Mouse (Mus musculus) erythroblast, embryonic 14.5 days (primary cell): ENCODE data around the gene Slc45a1. TPM values are rescaled to one million over a fixed set of nuclear protein-coding genes. Genes with fewer than 3 reads are reported as not detected.

ENCODE experiments used
- H3K27me3 ChIP-seq: 2 replicates; pipeline ENCODE4 v1.6.1; 2012; ENCODE audit warnings: inconsistent platforms; ENCODE audit not compliant: control insufficient read depth
- H3K36me3 ChIP-seq: 2 replicates; pipeline ENCODE4 v1.6.1; 2012; ENCODE audit warnings: mild to moderate bottlenecking, inconsistent platforms; ENCODE audit not compliant: control insufficient read depth
- H3K4me1 ChIP-seq: 2 replicates; pipeline ENCODE4 v1.6.1; 2012; ENCODE audit warnings: inconsistent platforms; ENCODE audit not compliant: control insufficient read depth
- H3K4me3 ChIP-seq: replicated peaks from 2 replicates; pipeline ENCODE3; 2012; ENCODE audit warnings: moderate library complexity, mild to moderate bottlenecking, inconsistent platforms
- H3K9me3 ChIP-seq: 2 replicates; pipeline ENCODE4 v1.6.1; 2012; ENCODE audit warnings: low read length, inconsistent platforms, mixed read lengths; ENCODE audit not compliant: control insufficient read depth
- GATA1 ChIP-seq: IDR thresholded peaks from 2 replicates; pipeline ENCODE4 v1.6.1; 2012; ENCODE audit warnings: low read length, inconsistent platforms, mixed read lengths
- TAL1 ChIP-seq: IDR thresholded peaks from 3 replicates; pipeline ENCODE4 v1.6.1; 2012; ENCODE audit warnings: low read length, inconsistent platforms, mixed read lengths
- polyA plus RNA-seq: library from polyadenylated mRNA; stranded (reverse); fragments of >175 nt; gene quantifications from 2 replicates; pipeline ENCODE4 v1.2.3, GENCODE M21; 2012

Slc45a1 gene
- polyA plus RNA-seq, 1 experiment: not detected

DNA sequence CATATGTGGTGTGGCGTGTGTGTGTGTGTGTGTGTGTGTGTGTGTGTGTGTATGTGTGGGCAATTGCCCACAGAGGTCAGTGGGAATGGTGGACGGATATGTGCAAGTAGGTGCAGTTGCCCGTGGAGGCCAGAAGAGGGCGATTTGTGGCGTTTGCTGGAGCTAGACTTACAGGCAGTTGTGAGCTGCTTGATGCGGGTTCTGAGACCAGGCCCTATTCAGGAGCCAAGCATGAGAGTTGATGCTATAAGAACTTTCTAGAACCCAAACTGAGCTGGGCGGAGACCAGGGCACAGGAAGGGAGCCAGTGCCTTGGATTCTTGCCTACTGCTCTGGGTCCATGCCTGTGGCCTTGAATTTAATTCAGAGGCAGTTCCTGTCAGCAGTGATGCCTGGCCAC, 12.8 kb upstream of the Slc45a1 start:
- H3K9me3 ChIP-seq: no peaks in the 10 kb centered on the region
- H3K4me1 ChIP-seq: peaks cover 2% of the 10 kb centered on the region; the same call in 1 of the 2 replicates
- TF ChIP-seq GATA1: no peak
- TF ChIP-seq TAL1: no peak
- H3K27me3 ChIP-seq: peaks cover 19% of the 10 kb centered on the region
- H3K36me3 ChIP-seq: no peaks in the 10 kb centered on the region
- no peak overlapping the region for H3K4me3 ChIP-seq

DNA sequence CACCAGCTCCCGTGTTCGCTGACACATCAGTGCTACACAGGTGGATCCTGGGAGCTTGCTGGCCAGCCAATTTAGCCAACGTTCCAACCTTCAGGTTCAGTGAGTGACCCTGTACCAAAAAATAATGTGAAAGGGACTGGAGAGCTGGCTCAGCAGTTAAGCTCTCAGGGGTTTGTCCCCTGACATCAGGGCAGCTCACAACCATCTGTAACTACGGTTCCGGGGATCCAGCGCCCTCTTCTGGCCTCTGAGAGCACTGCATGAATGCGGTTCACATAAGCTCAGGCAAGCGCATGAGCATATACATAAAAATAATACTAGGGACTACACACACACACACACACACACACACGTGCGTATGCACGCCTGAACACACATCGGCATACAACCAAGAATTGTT, 11.2 kb upstream of the Slc45a1 start:
- Histone ChIP-seq H3K27me3 (peaks cover 19% of the 10 kb centered on the region), H3K4me1 (peaks cover 2% of the 10 kb centered on the region; the same call in 1 of the 2 replicates), H3K9me3 (no peaks in the 10 kb centered on the region), H3K36me3 (no peaks in the 10 kb centered on the region), H3K4me3 (no peak overlapping the region)
- TF ChIP-seq TAL1: no peak
- no peak for TF ChIP-seq GATA1

DNA sequence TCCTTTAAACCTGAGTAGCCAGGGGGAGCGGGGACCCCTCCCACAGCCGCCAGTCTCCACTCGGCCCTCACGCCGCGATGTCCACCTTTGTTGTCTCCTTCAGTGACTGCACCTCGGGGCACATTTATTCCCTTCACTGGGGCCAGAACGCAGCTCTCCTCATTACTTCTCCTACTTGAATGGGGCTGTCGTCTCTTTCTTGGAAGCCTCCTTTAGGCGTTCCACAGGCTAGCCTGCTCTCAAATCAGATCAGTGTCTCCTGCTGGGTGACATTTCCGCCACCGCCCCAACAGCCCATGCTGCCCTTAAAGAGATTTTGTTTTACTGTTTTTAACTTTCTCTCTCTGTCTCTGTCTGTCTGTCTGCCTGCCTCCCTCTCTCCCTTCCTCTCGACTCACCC, 9.9 kb upstream of the Slc45a1 start:
- H3K4me1 ChIP-seq: peaks cover 2% of the 10 kb centered on the region; the same call in 1 of the 2 replicates
- H3K27me3 ChIP-seq: peaks cover 19% of the 10 kb centered on the region
- TF ChIP-seq TAL1 (no peak), GATA1 (no peak)
- no peak overlapping the region for H3K4me3 ChIP-seq
- H3K36me3 ChIP-seq: no peaks in the 10 kb centered on the region
- no peaks in the 10 kb centered on the region for H3K9me3 ChIP-seq

DNA sequence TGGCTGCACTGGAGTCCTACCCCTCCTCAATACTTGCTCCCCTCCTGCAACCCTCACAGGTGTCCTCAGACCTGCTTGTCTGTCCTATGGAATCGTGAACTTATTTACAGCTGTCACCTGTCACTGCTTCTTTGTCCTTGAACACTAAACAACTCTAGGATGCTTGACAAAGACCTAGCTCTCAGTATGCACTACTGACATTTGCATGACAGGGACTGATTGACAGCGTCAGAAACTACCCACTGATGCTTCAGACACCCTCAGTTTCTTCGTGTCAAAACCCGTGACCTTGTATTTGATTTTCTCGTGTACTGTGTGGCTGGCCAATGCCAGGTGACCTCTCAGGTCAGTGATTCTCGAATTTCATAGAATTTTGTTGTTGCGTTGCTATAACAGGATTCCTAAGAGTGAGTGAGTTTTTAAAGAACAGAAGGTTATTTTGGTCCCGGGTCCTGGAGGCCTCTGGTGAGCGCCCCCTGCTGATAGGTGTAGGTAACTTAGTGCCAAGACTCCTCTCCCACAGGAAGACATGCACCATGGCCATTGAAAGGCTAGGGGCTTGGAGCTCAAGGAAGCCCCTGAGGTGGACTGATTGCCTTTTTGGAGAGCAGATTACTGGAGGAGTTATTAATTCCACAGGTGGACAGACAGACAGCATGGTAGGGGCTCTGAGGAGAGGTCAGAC, 8.1 kb upstream of the Slc45a1 start:
- TF ChIP-seq TAL1: no peak
- TF ChIP-seq GATA1: no peak
- Histone ChIP-seq H3K27me3 (peaks cover 19% of the 10 kb centered on the region), H3K9me3 (no peaks in the 10 kb centered on the region), H3K4me1 (peaks cover 2% of the 10 kb centered on the region; the same call in 1 of the 2 replicates), H3K36me3 (no peaks in the 10 kb centered on the region), H3K4me3 (no peak overlapping the region)

DNA sequence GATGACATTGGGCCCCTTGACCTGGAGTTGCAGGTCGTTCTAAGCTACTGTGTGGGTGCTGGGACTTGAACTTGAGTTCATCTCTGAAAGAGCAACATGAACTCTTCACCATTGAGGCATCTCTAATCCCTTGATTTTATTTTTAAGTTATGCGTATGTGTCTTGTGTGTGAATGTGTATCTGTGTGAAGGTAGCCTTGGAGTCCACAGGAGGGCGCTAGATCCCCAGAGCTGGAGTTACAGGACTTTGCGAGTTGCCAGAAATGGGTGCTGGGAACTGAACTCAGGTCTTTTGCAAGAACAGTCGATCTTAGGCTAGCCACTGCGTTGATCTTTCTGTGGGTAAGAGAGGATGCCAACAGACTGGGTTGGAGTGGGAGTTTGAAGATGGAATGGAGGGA, 4.5 kb upstream of the Slc45a1 start:
- TF ChIP-seq GATA1: no peak
- no peak for TF ChIP-seq TAL1
- H3K4me1 ChIP-seq: peaks cover 14% of the 10 kb centered on the region
- H3K36me3 ChIP-seq: no peaks in the 10 kb centered on the region
- no peaks in the 10 kb centered on the region for H3K9me3 ChIP-seq
- H3K4me3 ChIP-seq: no peak overlapping the region
- peaks cover 24% of the 10 kb centered on the region for H3K27me3 ChIP-seq

DNA sequence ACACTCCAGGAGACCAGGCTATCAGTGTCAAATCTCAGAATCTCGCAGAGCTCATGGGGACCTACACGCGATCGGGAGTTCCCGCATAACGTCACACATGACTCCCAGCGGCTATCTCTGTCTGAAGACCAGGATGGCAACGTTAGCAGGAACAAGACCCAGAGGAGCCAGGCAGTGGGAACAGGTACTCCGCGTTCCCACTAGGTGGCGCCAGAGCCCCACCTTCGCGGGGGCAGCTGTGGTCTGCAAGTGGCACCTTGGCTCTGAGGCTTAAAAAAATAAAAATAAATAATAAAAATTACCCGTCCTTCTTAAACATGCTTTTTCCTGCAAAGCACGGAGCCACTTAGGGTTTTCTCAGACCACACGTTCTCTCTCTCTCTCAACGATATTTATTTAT, 4.0 kb upstream of the Slc45a1 start:
- H3K4me3 ChIP-seq: no peak overlapping the region

DNA sequence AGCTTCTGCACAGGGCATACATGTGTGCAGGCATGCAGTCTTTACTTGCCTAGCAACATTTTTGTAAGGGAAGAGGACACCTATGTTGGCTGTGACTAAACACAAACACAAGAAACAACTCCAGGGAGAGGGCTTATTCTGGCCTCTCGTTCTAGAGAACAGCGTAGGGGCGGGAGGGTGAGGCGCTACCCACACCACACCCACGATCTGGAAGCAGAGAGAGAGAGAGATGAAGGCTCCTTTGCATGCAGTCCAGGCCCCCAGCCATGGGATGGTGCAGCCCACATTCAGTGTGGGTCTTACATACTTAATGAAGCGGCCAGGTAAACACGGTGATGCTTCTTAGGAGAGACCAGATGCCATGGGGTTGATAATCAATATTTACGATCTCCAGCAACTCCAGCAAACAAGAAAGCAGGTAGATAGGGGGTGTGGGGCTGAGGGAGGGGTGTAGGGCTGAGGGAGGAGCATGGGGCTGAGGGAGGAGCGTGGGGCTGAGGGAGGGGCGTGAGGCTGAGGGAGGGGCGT, 1.2 kb upstream of the Slc45a1 start:
- TF ChIP-seq GATA1 (no peak), TAL1 (no peak)
- H3K27me3 ChIP-seq: peaks cover 24% of the 10 kb centered on the region
- H3K36me3 ChIP-seq: no peaks in the 10 kb centered on the region
- H3K4me3 ChIP-seq: no peak overlapping the region
- peaks cover 4% of the 10 kb centered on the region; the same call in 1 of the 2 replicates for H3K9me3 ChIP-seq
- peaks cover 34% of the 10 kb centered on the region for H3K4me1 ChIP-seq

More for the DNA sequence above, 4.0 kb upstream of the Slc45a1 start:
- no peaks in the 10 kb centered on the region for H3K9me3 ChIP-seq
- peaks cover 14% of the 10 kb centered on the region for H3K4me1 ChIP-seq
- H3K27me3 ChIP-seq: peaks cover 24% of the 10 kb centered on the region
- TF ChIP-seq GATA1 (no peak), TAL1 (no peak)
- H3K36me3 ChIP-seq: no peaks in the 10 kb centered on the region

DNA sequence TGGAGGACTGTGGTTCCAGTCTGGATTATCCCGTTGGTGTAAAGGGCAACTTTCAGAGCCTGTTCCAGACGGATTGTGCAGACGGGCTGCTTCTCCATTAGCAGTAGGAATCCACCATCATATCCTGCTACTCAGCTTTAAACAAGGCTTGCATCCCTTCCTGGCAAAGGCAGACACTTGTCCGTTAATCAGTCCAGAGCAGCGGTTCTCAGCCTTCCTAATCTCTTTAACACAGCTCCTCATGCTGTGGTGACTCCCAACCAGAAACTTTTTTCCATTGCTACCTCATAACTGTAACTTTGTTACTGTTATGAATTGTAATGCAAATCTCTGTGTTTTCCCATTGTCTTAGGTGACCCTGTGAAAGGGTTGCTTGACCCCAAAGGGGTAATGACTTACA, 2.6 kb downstream of the Slc45a1 start:
- H3K27me3 ChIP-seq: peaks cover 21% of the 10 kb centered on the region
- H3K9me3 ChIP-seq: peaks cover 4% of the 10 kb centered on the region; the same call in 1 of the 2 replicates
- TF ChIP-seq TAL1 (peak; percentile 69), GATA1 (no peak)
- no peaks in the 10 kb centered on the region for H3K36me3 ChIP-seq
- peak overlapping the region; percentile 13 for H3K4me3 ChIP-seq
- H3K4me1 ChIP-seq: peaks cover 32% of the 10 kb centered on the region

DNA sequence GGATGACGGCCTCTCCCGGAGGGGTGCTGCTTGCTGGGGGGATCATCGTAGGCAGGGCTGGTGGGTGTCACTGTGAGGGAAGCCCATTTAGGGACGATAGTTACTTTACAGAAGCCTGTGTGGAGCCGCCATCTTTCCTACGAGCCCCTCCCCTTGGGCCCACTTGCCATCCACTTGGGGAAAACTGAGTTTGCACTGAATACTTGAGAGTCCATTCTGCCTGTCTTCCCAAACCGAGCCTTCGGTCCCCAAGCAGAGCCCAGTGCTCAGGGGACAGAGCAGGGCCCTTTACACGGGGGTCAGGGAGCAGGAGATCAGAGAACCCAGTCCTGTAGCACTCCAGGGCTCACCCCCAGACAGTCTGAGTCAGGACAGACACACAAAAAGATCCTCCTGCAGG, 7.7 kb downstream of the Slc45a1 start:
- Histone ChIP-seq H3K4me3 (no peak overlapping the region), H3K9me3 (no peaks in the 10 kb centered on the region), H3K27me3 (no peaks in the 10 kb centered on the region), H3K4me1 (peaks cover 14% of the 10 kb centered on the region), H3K36me3 (no peaks in the 10 kb centered on the region)
- TF ChIP-seq TAL1: no peak
- TF ChIP-seq GATA1: no peak
